Mouse (Mus musculus) bone marrow macrophage, adult 2 months (primary cell): ENCODE data around the gene Pcnx2.

Source experiments
- CTCF ChIP-seq: IDR thresholded peaks from 2 replicates; pipeline ENCODE4 v1.5.1; 2012; ENCODE audit warnings: low read depth, mild to moderate bottlenecking, low read length, moderate library complexity
- POLR2A ChIP-seq: IDR thresholded peaks from 2 replicates; pipeline ENCODE4 v1.6.1; 2012; ENCODE audit warnings: mild to moderate bottlenecking, low read depth, low read length, borderline replicate concordance

DNA sequence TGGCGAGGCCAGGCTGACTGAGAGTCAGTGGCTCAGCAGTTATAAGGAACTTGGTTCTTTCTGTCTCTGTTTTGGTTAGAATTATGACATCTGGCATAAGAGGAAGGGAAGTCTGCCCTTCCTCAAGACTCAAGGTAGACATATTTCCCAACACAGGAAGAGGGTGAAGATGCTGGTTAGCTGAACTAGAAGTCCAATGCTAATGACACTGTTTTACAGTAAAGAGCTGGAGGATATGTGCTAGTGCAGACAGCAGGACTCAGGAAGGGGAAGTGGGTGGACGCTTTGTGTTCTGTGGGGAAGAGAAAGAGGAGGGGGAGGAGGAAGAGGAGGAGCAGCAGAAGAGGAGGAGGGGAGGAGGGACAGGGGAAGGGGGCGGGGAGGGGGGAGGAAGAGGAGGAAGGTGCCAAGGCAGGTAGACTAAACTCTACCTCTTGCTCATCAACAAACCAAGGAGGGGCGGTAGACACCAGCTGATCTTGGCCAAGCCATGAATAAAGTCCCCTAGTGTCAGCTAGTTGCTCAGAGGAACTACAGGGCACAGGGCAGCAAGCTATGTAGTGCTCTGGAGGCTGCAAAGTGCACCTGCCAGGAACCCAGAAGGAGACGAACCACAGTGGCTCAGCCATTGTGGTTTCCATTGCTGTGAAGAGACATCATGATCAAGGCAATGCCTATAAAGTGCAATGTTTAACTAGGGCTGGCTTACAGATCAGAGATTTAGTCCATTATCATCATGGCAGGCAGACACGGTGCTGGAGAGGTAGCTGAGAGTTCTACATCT lies 172.9 kb downstream of the Pcnx2 start:
- TF ChIP-seq POLR2A (no peak), CTCF (no peak)
